Mouse (Mus musculus): ENCODE measurements around the gene Sdf2. TPM values are rescaled to one million over a fixed set of nuclear protein-coding genes. Genes with fewer than 3 reads are reported as not detected.

Gene Sdf2
- 85.1 TPM for polyA plus RNA-seq (2014; fragmentation: Illumina TruSeq; extraction: RNeasy Lipid Tissue Mini Kit (QIAGEN cat#74804); ENCODE audit: insufficient read depth, low read depth, low replicate concordance)

GRCm38 (mm10) chr11:78245627-78246317 lies at the start of gene Sdf2, which contains the start of gene Supt6:
TSS of gene Sdf2 (plus strand) at chr11:78245746.
TSS of gene Supt6 (minus strand) at chr11:78245987.

GRCm38 (mm10) chr11:78261380-78262352 lies 16.1 kb downstream of the Sdf2 start, which contains the start of gene 2610507B11Rik:
TSS of gene 2610507B11Rik (plus strand) at chr11:78261752.

GRCm38 (mm10) chr11:78290654-78291053 lies 45.1 kb downstream of the Sdf2 start, which contains the start of gene BC030499:
TSS of gene BC030499 (plus strand) at chr11:78290841.

DNA sequence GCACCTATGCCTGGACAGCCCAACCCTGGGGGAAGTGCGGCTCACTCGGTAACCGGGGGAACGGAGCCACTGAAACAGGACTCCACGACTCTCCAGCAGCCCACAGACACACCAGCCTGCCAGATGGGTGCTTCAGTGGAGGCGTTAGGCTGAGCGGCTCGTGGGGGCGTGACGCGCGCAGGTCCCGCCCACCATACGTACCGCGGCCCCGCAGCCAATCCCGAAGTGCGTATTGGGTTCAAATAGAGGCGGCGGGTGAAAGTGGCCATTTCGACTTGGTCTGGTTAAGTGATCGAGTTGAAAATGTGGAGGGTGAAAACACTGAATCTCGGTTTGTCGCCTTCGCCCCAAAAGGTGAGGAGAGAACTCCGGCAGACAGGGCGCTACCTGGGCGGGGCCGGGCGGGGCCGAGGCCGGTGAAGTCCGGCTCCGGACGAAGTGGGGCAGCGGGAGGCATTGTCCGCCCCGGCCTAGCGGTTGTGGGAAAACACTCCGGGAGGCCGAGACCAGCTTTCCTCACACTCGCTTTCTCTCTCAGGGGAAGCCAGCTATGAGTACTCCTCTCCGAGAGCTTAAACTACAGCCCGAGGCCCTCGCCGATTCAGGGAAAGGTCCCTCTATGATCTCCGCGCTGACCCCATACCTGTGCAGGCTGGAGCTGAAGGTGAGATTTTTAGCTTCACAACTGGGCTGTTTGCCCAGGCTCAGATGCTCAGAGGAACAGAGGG lies 56.0 kb downstream of the Sdf2 start, which contains the start of gene Spag5:
Gene Spag5 (plus strand): TSS at position 173 of the 728 bp plus-strand sequence.

Other genes starting within 250 kb of the Sdf2 start
- gene Dhrs13, start 213.5 kb upstream of the Sdf2 start, polyA plus RNA-seq (2014; fragmentation: Illumina TruSeq; extraction: RNeasy Lipid Tissue Mini Kit (QIAGEN cat#74804); ENCODE audit: insufficient read depth, low read depth, low replicate concordance) = 8.8 TPM
- 43.6 TPM for gene Flot2, start 207.8 kb upstream of the Sdf2 start, polyA plus RNA-seq (2014; fragmentation: Illumina TruSeq; extraction: RNeasy Lipid Tissue Mini Kit (QIAGEN cat#74804); ENCODE audit: insufficient read depth, low read depth, low replicate concordance)
- 11.6 TPM for gene Eral1, start 165.4 kb upstream of the Sdf2 start, polyA plus RNA-seq (2014; fragmentation: Illumina TruSeq; extraction: RNeasy Lipid Tissue Mini Kit (QIAGEN cat#74804); ENCODE audit: insufficient read depth, low read depth, low replicate concordance)
- 5.8 TPM for gene Fam222b, start 151.1 kb upstream of the Sdf2 start, polyA plus RNA-seq (2014; fragmentation: Illumina TruSeq; extraction: RNeasy Lipid Tissue Mini Kit (QIAGEN cat#74804); ENCODE audit: insufficient read depth, low read depth, low replicate concordance)
- gene Traf4, start 80.2 kb upstream of the Sdf2 start, polyA plus RNA-seq (2014; fragmentation: Illumina TruSeq; extraction: RNeasy Lipid Tissue Mini Kit (QIAGEN cat#74804); ENCODE audit: insufficient read depth, low read depth, low replicate concordance) = 10.4 TPM
- gene Nek8, start 69.1 kb upstream of the Sdf2 start, polyA plus RNA-seq (2014; fragmentation: Illumina TruSeq; extraction: RNeasy Lipid Tissue Mini Kit (QIAGEN cat#74804); ENCODE audit: insufficient read depth, low read depth, low replicate concordance) = 6.4 TPM
- 10.2 TPM for gene Tlcd1, start 69.0 kb upstream of the Sdf2 start, polyA plus RNA-seq (2014; fragmentation: Illumina TruSeq; extraction: RNeasy Lipid Tissue Mini Kit (QIAGEN cat#74804); ENCODE audit: insufficient read depth, low read depth, low replicate concordance)
- 2,050 TPM for gene Rpl23a, start 62.2 kb upstream of the Sdf2 start, polyA plus RNA-seq (2014; fragmentation: Illumina TruSeq; extraction: RNeasy Lipid Tissue Mini Kit (QIAGEN cat#74804); ENCODE audit: insufficient read depth, low read depth, low replicate concordance)
- 29.1 TPM for gene Rab34, start 57.3 kb upstream of the Sdf2 start, polyA plus RNA-seq (2014; fragmentation: Illumina TruSeq; extraction: RNeasy Lipid Tissue Mini Kit (QIAGEN cat#74804); ENCODE audit: insufficient read depth, low read depth, low replicate concordance)
- 6.4 TPM for gene Proca1, start 52.4 kb upstream of the Sdf2 start, polyA plus RNA-seq (2014; fragmentation: Illumina TruSeq; extraction: RNeasy Lipid Tissue Mini Kit (QIAGEN cat#74804); ENCODE audit: insufficient read depth, low read depth, low replicate concordance)
- gene Supt6, start 241 bp downstream of the Sdf2 start, polyA plus RNA-seq (2014; fragmentation: Illumina TruSeq; extraction: RNeasy Lipid Tissue Mini Kit (QIAGEN cat#74804); ENCODE audit: insufficient read depth, low read depth, low replicate concordance) = 17.9 TPM
- 32.5 TPM for gene 2610507B11Rik, start 16.0 kb downstream of the Sdf2 start, polyA plus RNA-seq (2014; fragmentation: Illumina TruSeq; extraction: RNeasy Lipid Tissue Mini Kit (QIAGEN cat#74804); ENCODE audit: insufficient read depth, low read depth, low replicate concordance)
- not detected for gene BC030499, start 45.1 kb downstream of the Sdf2 start, polyA plus RNA-seq (2014; fragmentation: Illumina TruSeq; extraction: RNeasy Lipid Tissue Mini Kit (QIAGEN cat#74804); ENCODE audit: insufficient read depth, low read depth, low replicate concordance)
- gene Spag5, start 55.8 kb downstream of the Sdf2 start, polyA plus RNA-seq (2014; fragmentation: Illumina TruSeq; extraction: RNeasy Lipid Tissue Mini Kit (QIAGEN cat#74804); ENCODE audit: insufficient read depth, low read depth, low replicate concordance) = 0.42 TPM
- gene Aldoc, start 77.2 kb downstream of the Sdf2 start, polyA plus RNA-seq (2014; fragmentation: Illumina TruSeq; extraction: RNeasy Lipid Tissue Mini Kit (QIAGEN cat#74804); ENCODE audit: insufficient read depth, low read depth, low replicate concordance) = 6.4 TPM
- gene Pigs, start 82.7 kb downstream of the Sdf2 start, polyA plus RNA-seq (2014; fragmentation: Illumina TruSeq; extraction: RNeasy Lipid Tissue Mini Kit (QIAGEN cat#74804); ENCODE audit: insufficient read depth, low read depth, low replicate concordance) = 24.9 TPM
- 40.3 TPM for gene Unc119, start 97.7 kb downstream of the Sdf2 start, polyA plus RNA-seq (2014; fragmentation: Illumina TruSeq; extraction: RNeasy Lipid Tissue Mini Kit (QIAGEN cat#74804); ENCODE audit: insufficient read depth, low read depth, low replicate concordance)
- gene Foxn1, start 140.8 kb downstream of the Sdf2 start, polyA plus RNA-seq (2014; fragmentation: Illumina TruSeq; extraction: RNeasy Lipid Tissue Mini Kit (QIAGEN cat#74804); ENCODE audit: insufficient read depth, low read depth, low replicate concordance) = not detected
- gene Slc13a2, start 176.5 kb downstream of the Sdf2 start, polyA plus RNA-seq (2014; fragmentation: Illumina TruSeq; extraction: RNeasy Lipid Tissue Mini Kit (QIAGEN cat#74804); ENCODE audit: insufficient read depth, low read depth, low replicate concordance) = 0.40 TPM
- gene Slc46a1, start 220.0 kb downstream of the Sdf2 start, polyA plus RNA-seq (2014; fragmentation: Illumina TruSeq; extraction: RNeasy Lipid Tissue Mini Kit (QIAGEN cat#74804); ENCODE audit: insufficient read depth, low read depth, low replicate concordance) = 4.6 TPM